Mouse (Mus musculus) frontal cortex, postnatal 14 days (tissue): ENCODE results near the gene Bmp10.
"Not testable (repeated sequence)": the region's sequence is repeated elsewhere in the genome, so short reads cannot be mapped to it uniquely, and the experiment has no call there.

Source experiments
- DNase-seq, 2 experiments: peaks; one replicate each; pipeline ENCODE4 v3.0.0; 2022; ENCODE audit warnings: low spot score in 2 of 2

The Bmp10 gene

DNA sequence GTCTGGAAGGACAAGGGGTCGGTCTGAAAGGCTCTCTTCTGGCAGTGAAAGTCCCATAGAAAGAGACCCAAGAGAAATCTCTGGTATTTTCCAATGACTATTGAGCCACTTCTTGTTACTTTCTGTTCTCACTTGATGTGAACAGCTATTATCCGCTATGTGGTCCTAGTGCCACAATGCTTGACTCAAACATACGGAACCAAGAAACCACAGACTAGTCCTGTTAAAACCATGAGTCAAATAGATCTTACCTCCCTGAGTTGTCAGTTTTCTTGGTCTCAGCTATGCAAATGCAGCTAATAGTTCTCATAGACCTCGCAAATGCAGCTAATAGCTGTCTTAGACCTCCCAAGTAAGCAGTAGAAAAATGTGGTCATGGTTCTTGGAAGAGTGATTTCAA is 18.4 kb downstream of the Bmp10 start:
- no peak for DNase-seq

DNA sequence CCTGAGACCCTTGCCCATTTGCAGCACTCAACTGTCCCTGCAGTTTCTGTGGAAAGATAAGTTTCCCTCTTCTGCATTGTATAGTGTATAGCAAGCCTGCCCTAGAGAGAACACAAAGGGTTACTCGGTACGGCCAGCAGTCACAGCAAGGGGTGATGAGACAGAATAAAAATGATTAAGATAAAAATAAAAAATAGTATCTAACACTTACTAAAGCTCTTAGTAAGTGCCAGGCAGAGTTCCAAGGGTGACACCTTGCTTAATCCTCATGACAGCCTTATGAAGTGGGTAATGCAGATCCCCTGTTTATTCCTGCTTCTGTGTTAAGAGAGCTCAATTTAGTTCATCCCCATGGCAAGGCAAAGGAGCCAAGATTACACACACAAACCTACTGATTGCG is 20.7 kb downstream of the Bmp10 start:
- no peak for DNase-seq

- DNase-seq: no peak
Measured at GRCm38 (mm10) chr6:87451016-87451415, 22.2 kb downstream of the Bmp10 start.

- DNase-seq: no peak
Measured at GRCm38 (mm10) chr6:87451771-87452170, 23.0 kb downstream of the Bmp10 start.

- no peak for DNase-seq
Measured at GRCm38 (mm10) chr6:87455507-87455906, 26.7 kb downstream of the Bmp10 start.

DNA sequence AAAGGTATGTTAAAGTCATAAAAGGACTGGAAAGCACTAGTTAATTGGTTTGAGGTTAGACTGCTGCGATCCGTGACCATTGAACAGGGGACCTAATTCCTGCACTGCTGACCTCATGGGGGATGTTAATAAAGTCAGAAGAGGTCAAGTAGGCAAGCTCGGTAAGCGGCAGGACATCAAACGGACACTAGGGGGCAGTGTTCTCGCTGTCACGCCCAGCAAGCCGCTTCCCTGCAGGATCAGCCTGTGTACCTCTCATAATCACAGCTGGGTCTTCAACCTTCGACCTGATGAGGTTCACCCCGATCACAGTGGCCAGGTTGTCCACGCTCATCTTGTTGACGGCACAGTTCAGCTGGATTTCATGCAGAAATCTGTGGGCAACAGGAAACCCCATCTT is 37.4 kb downstream of the Bmp10 start:
- DNase-seq: peak in 1 of 2 experiments; percentile 43

DNA sequence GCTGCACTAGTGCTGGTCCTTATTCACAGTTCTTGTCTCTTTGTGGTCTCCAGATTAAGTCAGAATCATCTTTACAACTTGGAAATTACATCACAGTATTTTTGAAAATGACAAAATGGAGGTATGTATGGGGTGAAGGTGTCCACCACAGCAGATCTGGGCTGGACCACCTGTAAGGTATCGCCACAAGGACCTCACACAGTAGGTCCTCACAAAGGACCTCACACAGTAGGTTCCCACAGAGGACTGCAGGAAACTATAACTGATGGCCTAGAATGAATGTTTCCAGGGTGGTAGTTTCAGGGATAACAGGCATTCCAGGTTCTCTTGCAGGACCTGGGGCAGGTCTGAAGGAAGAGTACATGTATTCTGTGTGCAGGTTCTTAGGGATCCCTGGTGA is 38.6 kb downstream of the Bmp10 start:
- no peak for DNase-seq

GRCm38 (mm10) chr6:87468372-87468771 is 39.6 kb downstream of the Bmp10 start:
- DNase-seq: no peak

GRCm38 (mm10) chr6:87470098-87470497 is 41.3 kb downstream of the Bmp10 start:
- DNase-seq: not testable (repeated sequence)

DNA sequence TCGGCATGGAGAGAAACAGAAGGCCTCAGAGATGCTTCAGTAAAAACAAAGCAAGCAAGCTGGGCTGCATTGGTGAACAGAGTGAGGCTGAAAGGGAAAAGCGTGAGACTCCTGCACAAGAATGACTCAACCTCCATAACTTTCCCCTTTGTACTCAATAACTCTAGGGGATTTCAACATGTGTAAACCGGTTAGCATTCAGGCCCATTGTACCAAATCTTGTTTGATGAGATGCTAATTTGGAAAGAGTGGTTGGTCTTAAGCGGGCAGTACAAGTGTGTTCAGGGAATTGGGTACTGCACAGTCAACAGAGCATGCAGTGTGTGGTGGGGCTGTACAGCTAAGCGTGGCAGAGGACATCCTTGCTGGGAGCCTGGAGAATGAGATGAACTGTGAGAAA is 46.4 kb downstream of the Bmp10 start:
- no peak for DNase-seq

DNA sequence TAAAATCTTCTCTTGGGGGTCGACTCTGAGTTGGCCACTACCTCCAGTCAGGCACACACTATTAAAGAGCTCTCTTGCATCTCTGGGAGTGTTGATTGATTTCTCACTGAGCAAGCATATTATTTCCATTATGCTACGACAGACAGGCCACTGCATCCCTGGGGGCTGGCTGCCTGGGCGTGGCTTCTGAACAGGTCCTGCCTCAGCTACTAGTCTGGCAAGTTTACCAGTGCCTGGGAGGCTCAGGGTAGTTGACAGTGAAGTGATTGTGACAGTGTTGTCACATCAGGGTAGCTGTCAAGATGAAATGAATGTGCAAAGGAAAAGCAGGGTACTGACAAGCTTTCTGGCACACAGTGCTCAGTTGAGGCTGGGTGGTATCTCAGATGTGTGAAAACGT is 50.1 kb downstream of the Bmp10 start:
- DNase-seq: no peak

DNA sequence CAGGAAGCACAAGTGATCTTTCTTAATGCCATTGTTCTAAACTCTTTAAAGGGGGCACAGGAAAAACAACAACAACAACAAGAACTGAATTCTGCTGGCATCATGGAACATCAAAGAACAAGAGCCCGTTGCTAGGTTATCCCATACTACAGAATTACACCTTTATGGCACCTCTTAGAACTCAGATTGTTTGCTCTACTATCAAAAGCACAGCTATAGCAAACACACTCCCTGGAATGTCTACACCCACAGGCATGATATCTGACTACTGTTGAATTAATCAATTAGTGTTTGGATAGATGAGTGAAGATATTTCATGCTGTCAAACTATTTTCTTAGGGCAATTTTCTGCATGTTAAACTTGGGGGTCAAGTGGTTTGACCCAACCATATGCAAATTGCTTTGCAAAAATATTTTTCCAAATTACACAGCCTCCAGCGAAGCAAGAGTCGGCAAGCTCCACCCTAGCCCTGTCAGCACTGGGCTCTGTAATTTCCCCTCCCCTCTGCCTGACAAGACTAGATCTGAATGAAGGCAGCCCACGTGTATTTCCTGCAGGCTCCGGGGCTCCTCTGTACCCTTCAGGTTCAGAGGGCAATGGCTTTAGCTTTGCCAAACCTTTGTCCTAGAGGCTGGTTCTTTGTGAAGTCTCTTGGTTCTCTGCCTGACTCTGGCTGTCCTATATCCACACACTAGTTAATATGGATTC is 50.7 kb downstream of the Bmp10 start:
- DNase-seq: no peak

DNA sequence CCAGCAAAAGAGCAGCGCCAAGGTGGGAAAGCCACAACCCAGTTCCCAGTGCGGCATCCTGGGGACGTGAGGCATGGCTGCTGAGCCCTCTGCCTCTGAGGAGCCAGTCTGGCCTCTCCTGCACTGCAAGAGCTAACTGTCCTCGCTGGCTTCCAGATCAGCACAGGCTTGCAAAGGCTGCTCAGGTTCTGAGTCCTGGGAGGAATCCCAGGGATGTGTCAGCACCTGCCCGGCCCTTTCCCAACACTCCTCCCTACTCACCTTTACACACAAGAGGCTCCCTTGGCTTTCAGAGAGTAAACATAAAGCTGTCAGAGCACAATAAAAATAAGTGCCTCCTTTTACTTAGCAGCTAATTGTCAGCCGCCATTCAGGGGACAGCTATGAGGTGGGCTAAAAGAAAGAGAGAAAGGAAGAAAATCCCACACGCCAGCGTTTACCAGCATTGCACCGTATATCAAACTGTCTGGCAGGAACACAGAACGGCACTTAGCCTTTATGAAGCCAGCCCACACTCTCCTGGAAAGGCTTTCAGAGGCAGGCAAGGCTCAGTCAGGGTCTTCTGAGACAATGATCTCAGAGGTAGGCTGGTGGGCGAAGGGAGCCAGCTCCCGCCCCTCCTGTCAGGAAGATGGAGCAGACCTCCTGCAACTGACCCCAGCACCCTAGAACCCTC is 54.6 kb downstream of the Bmp10 start:
- DNase-seq: no peak

GRCm38 (mm10) chr6:87483900-87484289 is 55.1 kb downstream of the Bmp10 start:
- DNase-seq: no peak

GRCm38 (mm10) chr6:87484806-87485205 is 56.0 kb downstream of the Bmp10 start:
- no peak for DNase-seq
